Mouse (Mus musculus): ENCODE measurements at regions not wholly inside any gene's neighbourhood (a gene's known extent, or its start where the extent isn't known, plus 50 kb on each side); places are given as distances from the start of the nearest gene placed in this dataset.

- Histone ChIP-seq H3K4me1 (ENCODE audit: control insufficient read depth, insufficient read depth, low read length) (no peaks in the 10 kb centered on the region), H3K36me3 (ENCODE audit: control insufficient read depth, insufficient read depth, low read length) (no peaks in the 10 kb centered on the region), H3K27ac (ENCODE audit: low read depth, low read length) (no peak overlapping the region), H3K4me3 (ENCODE audit: low read length) (no peak overlapping the region), H3K9me3 (ENCODE audit: control insufficient read depth, low read length) (no peaks in the 10 kb centered on the region), H3K27me3 (ENCODE audit: control insufficient read depth, insufficient read depth, low read length) (no peaks in the 10 kb centered on the region), H3K9ac (ENCODE audit: low read depth, low read length) (no peak overlapping the region), H3K4me2 (replicated peaks; ENCODE audit: low read depth, low read length) (no peak overlapping the region)
- ATAC-seq (ENCODE audit: low FRiP score, low TSS enrichment) = no peak
- 84% methylated on average over 7 of the region's 7 CpGs for WGBS
These were observed 187.3 kb upstream of the Runx1 start for GRCm38 (mm10) chr16:93013256-93013655.

GRCm38 (mm10) chr16:93011474-93011873 is 185.5 kb upstream of the Runx1 start:
- no peak overlapping the region for H3K27ac ChIP-seq (ENCODE audit: low read depth, low read length)

GRCm38 (mm10) chr16:93006321-93006984 is 180.5 kb upstream of the Runx1 start:
- Histone ChIP-seq H3K4me1 (ENCODE audit: control insufficient read depth, insufficient read depth, low read length) (0 out of 2 replicates have a peak, but pooled peaks cover 3% of the 10 kb centered on the region), H3K9me3 (ENCODE audit: control insufficient read depth, low read length) (no peaks in the 10 kb centered on the region), H3K27ac (ENCODE audit: low read depth, low read length) (no peak overlapping the region), H3K9ac (ENCODE audit: low read depth, low read length) (no peak overlapping the region), H3K36me3 (ENCODE audit: control insufficient read depth, insufficient read depth, low read length) (no peaks in the 10 kb centered on the region), H3K4me2 (replicated peaks; ENCODE audit: low read depth, low read length) (peak overlapping the region; percentile 40), H3K27me3 (ENCODE audit: control insufficient read depth, insufficient read depth, low read length) (no peaks in the 10 kb centered on the region; the same call in 1 of the 2 replicates), H3K4me3 (ENCODE audit: low read length) (peak overlapping the region; percentile 1; the same call in 1 of the 2 replicates)
- 4% methylated on average over 21 of the region's 21 CpGs for WGBS
- peak; percentile 57; the same call in 1 of the 2 replicates for ATAC-seq (ENCODE audit: low FRiP score, low TSS enrichment)

More at GRCm38 (mm10) chr16:93011474-93011873, 185.5 kb upstream of the Runx1 start:
- Histone ChIP-seq H3K27me3 (ENCODE audit: control insufficient read depth, insufficient read depth, low read length) (no peaks in the 10 kb centered on the region; the same call in 1 of the 2 replicates), H3K9ac (ENCODE audit: low read depth, low read length) (no peak overlapping the region), H3K4me2 (replicated peaks; ENCODE audit: low read depth, low read length) (no peak overlapping the region), H3K4me1 (ENCODE audit: control insufficient read depth, insufficient read depth, low read length) (no peaks in the 10 kb centered on the region), H3K9me3 (ENCODE audit: control insufficient read depth, low read length) (no peaks in the 10 kb centered on the region), H3K4me3 (ENCODE audit: low read length) (no peak overlapping the region), H3K36me3 (ENCODE audit: control insufficient read depth, insufficient read depth, low read length) (no peaks in the 10 kb centered on the region)
- no peak for ATAC-seq (ENCODE audit: low FRiP score, low TSS enrichment)
- 90% methylated on average over 1 of the region's 1 CpGs for WGBS

GRCm38 (mm10) chr16:93005470-93005869 is 179.5 kb upstream of the Runx1 start:
- H3K4me2 ChIP-seq (replicated peaks; ENCODE audit: low read depth, low read length) = no peak overlapping the region
- H3K27ac ChIP-seq (ENCODE audit: low read depth, low read length) = no peak overlapping the region
- no peak overlapping the region for H3K4me3 ChIP-seq (ENCODE audit: low read length)
- H3K27me3 ChIP-seq (ENCODE audit: control insufficient read depth, insufficient read depth, low read length) = no peaks in the 10 kb centered on the region; the same call in 1 of the 2 replicates
- H3K36me3 ChIP-seq (ENCODE audit: control insufficient read depth, insufficient read depth, low read length) = no peaks in the 10 kb centered on the region
- H3K9me3 ChIP-seq (ENCODE audit: control insufficient read depth, low read length) = no peaks in the 10 kb centered on the region
- H3K9ac ChIP-seq (ENCODE audit: low read depth, low read length) = no peak overlapping the region
- H3K4me1 ChIP-seq (ENCODE audit: control insufficient read depth, insufficient read depth, low read length) = 0 out of 2 replicates have a peak, but pooled peaks cover 3% of the 10 kb centered on the region
- 13% methylated on average over 8 of the region's 8 CpGs for WGBS
- no peak for ATAC-seq (ENCODE audit: low FRiP score, low TSS enrichment)

- ATAC-seq (ENCODE audit: low FRiP score, low TSS enrichment) = no peak
- H3K4me1 ChIP-seq (ENCODE audit: control insufficient read depth, insufficient read depth, low read length) = 0 out of 2 replicates have a peak, but pooled peaks cover 3% of the 10 kb centered on the region
- no peaks in the 10 kb centered on the region; the same call in 1 of the 2 replicates for H3K27me3 ChIP-seq (ENCODE audit: control insufficient read depth, insufficient read depth, low read length)
- no peak overlapping the region for H3K4me2 ChIP-seq (replicated peaks; ENCODE audit: low read depth, low read length)
- no peak overlapping the region for H3K9ac ChIP-seq (ENCODE audit: low read depth, low read length)
- H3K27ac ChIP-seq (ENCODE audit: low read depth, low read length) = no peak overlapping the region
- H3K9me3 ChIP-seq (ENCODE audit: control insufficient read depth, low read length) = no peaks in the 10 kb centered on the region
- WGBS = 85% methylated on average over 4 of the region's 4 CpGs
- no peaks in the 10 kb centered on the region for H3K36me3 ChIP-seq (ENCODE audit: control insufficient read depth, insufficient read depth, low read length)
- no peak overlapping the region for H3K4me3 ChIP-seq (ENCODE audit: low read length)
These were observed 177.9 kb upstream of the Runx1 start for GRCm38 (mm10) chr16:93003830-93004229.

- no peaks in the 10 kb centered on the region for H3K36me3 ChIP-seq (ENCODE audit: control insufficient read depth, insufficient read depth, low read length)
- H3K27ac ChIP-seq (ENCODE audit: low read depth, low read length) = no peak overlapping the region
- H3K27me3 ChIP-seq (ENCODE audit: control insufficient read depth, insufficient read depth, low read length) = no peaks in the 10 kb centered on the region
- WGBS = 85% methylated on average over 3 of the region's 3 CpGs
- no peak overlapping the region for H3K4me2 ChIP-seq (replicated peaks; ENCODE audit: low read depth, low read length)
- H3K4me1 ChIP-seq (ENCODE audit: control insufficient read depth, insufficient read depth, low read length) = 0 out of 2 replicates have a peak, but pooled peaks cover 3% of the 10 kb centered on the region
- no peaks in the 10 kb centered on the region for H3K9me3 ChIP-seq (ENCODE audit: control insufficient read depth, low read length)
- H3K4me3 ChIP-seq (ENCODE audit: low read length) = no peak overlapping the region
- ATAC-seq (ENCODE audit: low FRiP score, low TSS enrichment) = no peak
- no peak overlapping the region for H3K9ac ChIP-seq (ENCODE audit: low read depth, low read length)
These were observed 172.7 kb upstream of the Runx1 start for GRCm38 (mm10) chr16:92998689-92999088.

- Histone ChIP-seq H3K4me3 (ENCODE audit: low read length) (no peak overlapping the region), H3K36me3 (ENCODE audit: control insufficient read depth, insufficient read depth, low read length) (no peaks in the 10 kb centered on the region), H3K27me3 (ENCODE audit: control insufficient read depth, insufficient read depth, low read length) (no peaks in the 10 kb centered on the region), H3K9ac (ENCODE audit: low read depth, low read length) (no peak overlapping the region), H3K27ac (ENCODE audit: low read depth, low read length) (no peak overlapping the region), H3K9me3 (ENCODE audit: control insufficient read depth, low read length) (no peaks in the 10 kb centered on the region), H3K4me2 (replicated peaks; ENCODE audit: low read depth, low read length) (no peak overlapping the region), H3K4me1 (ENCODE audit: control insufficient read depth, insufficient read depth, low read length) (0 out of 2 replicates have a peak, but pooled peaks cover 3% of the 10 kb centered on the region)
- WGBS = 82% methylated on average over 6 of the region's 6 CpGs
- no peak for ATAC-seq (ENCODE audit: low FRiP score, low TSS enrichment)
These were observed 171.7 kb upstream of the Runx1 start for GRCm38 (mm10) chr16:92997636-92998035.

GRCm38 (mm10) chr16:92995993-92996350 is 170.0 kb upstream of the Runx1 start:
- H3K9ac ChIP-seq (ENCODE audit: low read depth, low read length) = no peak overlapping the region
- H3K27ac ChIP-seq (ENCODE audit: low read depth, low read length) = no peak overlapping the region
- no peaks in the 10 kb centered on the region for H3K9me3 ChIP-seq (ENCODE audit: control insufficient read depth, low read length)
- H3K27me3 ChIP-seq (ENCODE audit: control insufficient read depth, insufficient read depth, low read length) = no peaks in the 10 kb centered on the region
- H3K4me1 ChIP-seq (ENCODE audit: control insufficient read depth, insufficient read depth, low read length) = 0 out of 2 replicates have a peak, but pooled peaks cover 3% of the 10 kb centered on the region
- no peak for ATAC-seq (ENCODE audit: low FRiP score, low TSS enrichment)
- no peak overlapping the region for H3K4me2 ChIP-seq (replicated peaks; ENCODE audit: low read depth, low read length)
- 89% methylated on average over 4 of the region's 4 CpGs for WGBS
- H3K4me3 ChIP-seq (ENCODE audit: low read length) = no peak overlapping the region
- H3K36me3 ChIP-seq (ENCODE audit: control insufficient read depth, insufficient read depth, low read length) = no peaks in the 10 kb centered on the region

GRCm38 (mm10) chr16:92995132-92995992 is 169.4 kb upstream of the Runx1 start:
- Histone ChIP-seq H3K4me2 (replicated peaks; ENCODE audit: low read depth, low read length) (no peak overlapping the region), H3K9me3 (ENCODE audit: control insufficient read depth, low read length) (no peaks in the 10 kb centered on the region), H3K4me1 (ENCODE audit: control insufficient read depth, insufficient read depth, low read length) (0 out of 2 replicates have a peak, but pooled peaks cover 3% of the 10 kb centered on the region), H3K36me3 (ENCODE audit: control insufficient read depth, insufficient read depth, low read length) (no peaks in the 10 kb centered on the region), H3K27ac (ENCODE audit: low read depth, low read length) (no peak overlapping the region), H3K27me3 (ENCODE audit: control insufficient read depth, insufficient read depth, low read length) (no peaks in the 10 kb centered on the region), H3K9ac (ENCODE audit: low read depth, low read length) (no peak overlapping the region), H3K4me3 (ENCODE audit: low read length) (no peak overlapping the region)
- WGBS = 75% methylated on average over 13 of the region's 13 CpGs
- ATAC-seq (ENCODE audit: low FRiP score, low TSS enrichment) = no peak
